ENCODE assay signal across 37 mouse cellular contexts in the genomic region with DNA sequence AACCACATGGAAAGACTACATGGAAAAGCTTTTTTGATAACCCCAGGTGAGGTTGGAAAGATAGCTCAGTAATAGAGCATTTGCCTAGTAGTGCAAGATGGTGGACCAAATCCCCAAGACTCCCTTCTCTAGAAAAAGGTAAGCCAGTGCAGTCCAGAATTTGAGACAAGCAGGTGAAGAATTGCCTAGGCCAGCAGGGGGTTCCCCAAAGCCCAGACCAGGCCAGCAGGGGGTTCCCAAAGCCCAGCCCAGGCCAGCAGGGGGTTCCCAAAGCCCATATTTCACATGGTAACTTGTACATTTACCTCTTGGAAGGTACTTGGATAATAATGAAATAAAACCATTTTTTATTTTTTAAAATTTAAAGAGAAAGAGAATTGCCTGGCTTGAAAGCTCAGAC. TPM values are rescaled to one million over a fixed set of nuclear protein-coding genes. Genes with fewer than 3 reads are reported as not detected.
"Had no signal": no experiment of that assay in that cellular context is flagged by ENCODE, and none has a peak within 500 bp of the region (broad histone marks: within the 10 kb centered on the region; RNA-seq: fewer than 3 reads in every experiment).

No protein-coding gene starts in this region.

- ATAC-seq: hindbrain, embryonic 16.5 days; inflammation-experienced regulatory T-cells, adult 6 months; intestine, embryonic 15.5 days; intestine, postnatal 0 days had no signal

- H3K27me3 ChIP-seq: hindbrain, embryonic 12.5 days; intestine, embryonic 15.5 days had no signal

- H3K36me3 ChIP-seq: heart, embryonic 10.5 days; heart, embryonic 12.5 days; hindbrain, embryonic 10.5 days; hindbrain, embryonic 12.5 days; intestine, embryonic 15.5 days; limb, embryonic 10.5 days; limb, embryonic 12.5 days had no signal

- H3K9ac ChIP-seq: heart, embryonic 12.5 days; hindbrain, embryonic 12.5 days; hindbrain, embryonic 14.5 days; intestine, embryonic 15.5 days; limb, embryonic 12.5 days had no signal

- H3K4me1 ChIP-seq: heart, embryonic 12.5 days; hindbrain, embryonic 12.5 days; intestine, embryonic 15.5 days; limb, embryonic 12.5 days had no signal

- DNase-seq: gastrocnemius, adult 2 months; gastrocnemius, postnatal 10 days; gastrocnemius, postnatal 25 days; heart, adult 18-20 months; heart, postnatal 10 days; heart, postnatal 4 days; kidney, adult 18-20 months; kidney, adult 8-10 months; kidney, postnatal 10 days; kidney, postnatal 25 days; kidney, postnatal 4 days had no signal

- H3K4me2 ChIP-seq: heart, embryonic 12.5 days; hindbrain, embryonic 12.5 days; hindbrain, embryonic 14.5 days; intestine, embryonic 15.5 days; limb, embryonic 12.5 days had no signal

- H3K4me3 ChIP-seq: gastrocnemius, adult 2 months; heart, embryonic 10.5 days; heart, embryonic 12.5 days; hindbrain, embryonic 10.5 days; hindbrain, embryonic 12.5 days; intestine, embryonic 15.5 days; layer of hippocampus, adult 2 months; left cerebral cortex, adult 2 months; limb, embryonic 10.5 days; limb, embryonic 12.5 days had no signal

- H3K27ac ChIP-seq: gastrocnemius, adult 2 months; heart, embryonic 10.5 days; hindbrain, embryonic 10.5 days; hindbrain, embryonic 12.5 days; hindbrain, embryonic 14.5 days; intestine, embryonic 15.5 days; layer of hippocampus, adult 2 months; left cerebral cortex, adult 2 months; limb, embryonic 10.5 days; limb, embryonic 12.5 days had no signal

- H3K9me3 ChIP-seq: heart, embryonic 10.5 days; hindbrain, embryonic 10.5 days; intestine, embryonic 15.5 days; limb, embryonic 10.5 days; limb, embryonic 12.5 days had no signal

RNA-seq across cellular contexts. Expression of a gene that starts 59.2 kb away (rescaled TPM):
- total RNA-seq: gastrocnemius, adult 2 months; gastrocnemius, postnatal 10 days; gastrocnemius, postnatal 25 days; gastrocnemius, postnatal 4 days; granulocyte monocyte progenitor cell, adult 5-6 weeks; heart, adult 18-20 months; heart, adult 8-10 months; heart, postnatal 25 days; layer of hippocampus, adult 2 months; layer of hippocampus, postnatal 10 days; layer of hippocampus, postnatal 25 days; left cerebral cortex, postnatal 14 days; left cerebral cortex, postnatal 36 days; liver, adult 2 months had no signal
- polyA plus RNA-seq: heart, embryonic 10.5 days; heart, embryonic 12.5 days; heart, embryonic 14.5 days; heart, embryonic 16.5 days; hindbrain, embryonic 10.5 days; hindbrain, embryonic 12.5 days; hindbrain, embryonic 14.5 days; hindbrain, embryonic 16.5 days; inflammation-experienced regulatory T-cells, adult 6 months; intestine, embryonic 15.5 days; intestine, postnatal 0 days; kidney, embryonic 14.5 days; kidney, embryonic 16.5 days; limb, embryonic 10.5 days; limb, embryonic 12.5 days had no signal
